Mouse (Mus musculus) hindbrain, embryonic 16.5 days (tissue): ENCODE measurements around the gene Pde10a. TPM values are rescaled to one million over a fixed set of nuclear protein-coding genes. Genes with fewer than 3 reads are reported as not detected.

ENCODE experiments used
- ATAC-seq: fragments of 200-750 bp; cut with Nextera tagmentation; 2 replicates; pipeline ENCODE4 v1.8.0; 2017; ENCODE audit warnings: moderate TSS enrichment, moderate library complexity
- H3K27ac ChIP-seq: fragments of 300-500 bp; sonication (generic); 2 replicates; pipeline ENCODE4 v1.5.1; 2014; ENCODE audit warnings: low read depth, mild to moderate bottlenecking, control low read depth, low read length, moderate library complexity
- H3K27me3 ChIP-seq: fragments of 300-500 bp; sonication (generic); replicated peaks from 2 replicates; pipeline ENCODE4 v1.6.1; 2014; ENCODE audit warnings: low read length; ENCODE audit not compliant: control insufficient read depth, insufficient read depth
- H3K36me3 ChIP-seq: fragments of 300-500 bp; sonication (generic); 2 replicates; pipeline ENCODE4 v1.6.1; 2014; ENCODE audit warnings: mild to moderate bottlenecking, low read length, moderate library complexity, mixed read lengths; ENCODE audit not compliant: control insufficient read depth, insufficient read depth
- H3K4me1 ChIP-seq: fragments of 300-500 bp; sonication (generic); 2 replicates; pipeline ENCODE4 v1.6.1; 2014; ENCODE audit warnings: low read depth, low read length; ENCODE audit not compliant: control insufficient read depth, insufficient read depth
- H3K4me2 ChIP-seq: fragments of 300-500 bp; sonication (generic); 2 replicates; pipeline ENCODE4 v1.6.1; 2014; ENCODE audit warnings: mild to moderate bottlenecking, low read length, control low read depth, moderate library complexity
- H3K4me3 ChIP-seq: fragments of 300-500 bp; sonication (generic); 2 replicates; pipeline ENCODE4 v1.5.1; 2014; ENCODE audit warnings: mild to moderate bottlenecking, low read length, control low read depth, moderate library complexity
- H3K9ac ChIP-seq: fragments of 300-500 bp; sonication (generic); 2 replicates; pipeline ENCODE4 v1.6.1; 2014; ENCODE audit warnings: low read depth, mild to moderate bottlenecking, control low read depth, low read length, moderate library complexity
- H3K9me3 ChIP-seq: fragments of 300-500 bp; sonication (generic); 2 replicates; pipeline ENCODE4 v1.6.1; 2014; ENCODE audit warnings: mild to moderate bottlenecking, low read length, moderate library complexity; ENCODE audit not compliant: control insufficient read depth
- WGBS: fragments of 180-500 bp; shearing (Covaris S2); extraction: QIAGEN DNeasy Blood & Tissue Kit; methylation state at CpG from one replicate; pipeline ENCODE4 v1.1.7; 2014; 5-methylcytosine and 5-hydroxymethylcytosine counted together
- polyA plus RNA-seq: library from polyadenylated mRNA; unstranded; fragments of >200 nt; fragmentation: Nextera tagmentation; extraction: Ambion mirVana; gene quantifications from 2 replicates; pipeline ENCODE4 v1.2.1, GENCODE M21; 2015

Gene Pde10a
- polyA plus RNA-seq, 1 experiment from 2014 or later, result 11.3 TPM

DNA sequence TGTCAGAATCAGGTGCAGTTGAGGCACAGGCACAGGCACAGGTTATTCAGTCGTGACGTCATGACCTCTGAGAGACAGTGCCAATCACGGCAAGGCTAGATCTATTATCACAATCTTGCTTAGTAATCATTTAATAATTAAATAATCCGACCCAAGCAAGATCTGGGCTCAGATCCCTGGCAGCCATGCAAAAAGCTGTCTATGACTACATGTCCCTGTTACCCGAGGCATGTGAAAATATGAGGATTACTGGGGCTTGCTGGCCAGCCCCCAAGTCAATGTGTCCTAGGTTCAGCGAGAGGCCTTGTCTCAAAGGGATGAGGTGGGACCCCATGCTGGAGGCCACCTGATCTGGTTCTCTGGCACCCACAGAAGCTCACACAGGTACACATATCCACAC, 11.3 kb downstream of the Pde10a start:
- H3K27ac ChIP-seq, result no peak overlapping the region
- H3K4me2 ChIP-seq, result no peak overlapping the region
- no peaks in the 10 kb centered on the region for H3K4me1 ChIP-seq
- no peak for ATAC-seq
- H3K4me3 ChIP-seq, result no peak overlapping the region
- no peak overlapping the region for H3K9ac ChIP-seq
- WGBS, result 71% methylated on average over 6 of the region's 6 CpGs
- no peaks in the 10 kb centered on the region for H3K36me3 ChIP-seq
- H3K27me3 ChIP-seq, result 0 out of 2 replicates have a peak, but pooled peaks cover under 1% of the 10 kb centered on the region
- H3K9me3 ChIP-seq, result no peaks in the 10 kb centered on the region; the same call in 1 of the 2 replicates

DNA sequence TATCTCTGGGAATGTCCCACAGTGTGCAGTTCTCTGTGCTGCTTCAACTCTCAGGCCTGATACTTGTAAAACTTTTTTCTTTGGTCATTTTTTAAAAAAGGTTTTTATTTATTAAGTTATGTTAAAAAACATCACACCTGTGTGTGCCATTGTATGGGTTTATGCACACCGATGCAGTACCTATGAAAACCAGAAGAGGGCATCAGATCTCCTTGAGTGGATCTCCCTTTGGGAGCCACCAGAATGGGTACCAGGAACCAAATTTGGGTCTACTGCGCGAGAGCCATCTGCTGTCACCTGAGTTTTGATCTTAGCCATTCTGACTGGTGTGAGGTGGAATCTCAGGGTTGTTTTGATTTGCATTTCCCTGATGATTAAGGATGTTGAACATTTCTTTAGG, 12.9 kb downstream of the Pde10a start:
- WGBS, result 71% methylated on average over 3 of the region's 3 CpGs
- no peaks in the 10 kb centered on the region for H3K36me3 ChIP-seq
- no peaks in the 10 kb centered on the region for H3K4me1 ChIP-seq
- no peak for ATAC-seq
- no peak overlapping the region for H3K4me2 ChIP-seq
- no peak overlapping the region for H3K4me3 ChIP-seq
- H3K27ac ChIP-seq, result no peak overlapping the region
- H3K9me3 ChIP-seq, result no peaks in the 10 kb centered on the region; the same call in 1 of the 2 replicates
- no peak overlapping the region for H3K9ac ChIP-seq
- no peaks in the 10 kb centered on the region for H3K27me3 ChIP-seq

DNA sequence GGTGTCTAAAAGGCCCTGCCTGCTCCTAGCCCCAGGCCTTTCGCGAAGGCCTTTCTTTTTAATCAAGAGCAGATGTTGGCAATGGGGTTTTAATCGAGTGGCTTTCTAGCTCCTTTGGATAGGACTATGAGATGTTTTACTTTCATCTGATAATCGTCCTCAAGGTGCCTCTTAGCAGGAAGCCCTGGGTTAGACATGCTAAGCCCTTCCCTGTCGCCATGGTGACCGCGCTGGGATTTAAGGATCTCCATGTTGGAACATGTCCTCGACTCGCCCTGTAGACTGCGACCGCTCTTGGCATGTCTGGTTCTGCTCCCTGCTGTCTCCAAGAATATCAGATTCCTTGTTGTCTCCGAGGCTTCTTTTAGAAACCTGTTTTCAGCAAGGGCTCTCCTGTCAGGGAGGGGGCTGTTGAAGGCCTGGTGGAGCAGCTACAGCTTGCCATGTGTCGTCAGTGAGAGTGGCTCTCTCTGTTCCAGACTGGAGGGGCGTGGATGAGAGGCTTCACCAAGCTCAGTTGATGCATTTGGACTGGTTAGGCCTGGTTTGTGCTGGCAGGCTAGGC, 16.9 kb downstream of the Pde10a start:
- Histone ChIP-seq H3K4me1 (no peaks in the 10 kb centered on the region), H3K9ac (no peak overlapping the region), H3K27ac (no peak overlapping the region), H3K27me3 (no peaks in the 10 kb centered on the region), H3K4me3 (no peak overlapping the region), H3K36me3 (no peaks in the 10 kb centered on the region), H3K4me2 (no peak overlapping the region), H3K9me3 (no peaks in the 10 kb centered on the region)
- WGBS, result 73% methylated on average over 14 of the region's 14 CpGs
- no peak for ATAC-seq

DNA sequence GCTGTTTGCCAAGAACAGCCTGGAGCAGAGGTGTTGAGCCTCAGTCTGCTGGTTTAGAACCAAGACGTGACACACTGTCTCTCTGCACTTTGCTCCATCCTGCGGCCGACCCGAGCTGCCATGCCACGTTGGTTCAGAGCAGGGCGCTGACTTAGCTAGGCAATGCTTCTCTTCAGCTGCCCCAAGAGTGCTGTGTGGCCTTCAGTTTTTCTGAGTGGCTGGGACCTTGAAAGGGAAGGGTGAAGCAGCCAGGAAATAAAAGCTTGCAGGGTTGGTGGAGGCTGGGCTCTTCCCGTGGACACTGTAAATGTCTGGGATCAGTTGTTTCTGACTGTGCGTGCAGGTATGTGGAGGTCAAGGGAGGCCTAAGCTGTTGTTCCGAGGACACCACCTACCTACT, 21.2 kb downstream of the Pde10a start:
- Histone ChIP-seq H3K36me3 (no peaks in the 10 kb centered on the region), H3K9ac (no peak overlapping the region), H3K27me3 (no peaks in the 10 kb centered on the region), H3K4me2 (no peak overlapping the region), H3K9me3 (no peaks in the 10 kb centered on the region), H3K4me1 (no peaks in the 10 kb centered on the region), H3K4me3 (no peak overlapping the region), H3K27ac (no peak overlapping the region)
- no peak for ATAC-seq
- 93% methylated on average over 9 of the region's 9 CpGs for WGBS

DNA sequence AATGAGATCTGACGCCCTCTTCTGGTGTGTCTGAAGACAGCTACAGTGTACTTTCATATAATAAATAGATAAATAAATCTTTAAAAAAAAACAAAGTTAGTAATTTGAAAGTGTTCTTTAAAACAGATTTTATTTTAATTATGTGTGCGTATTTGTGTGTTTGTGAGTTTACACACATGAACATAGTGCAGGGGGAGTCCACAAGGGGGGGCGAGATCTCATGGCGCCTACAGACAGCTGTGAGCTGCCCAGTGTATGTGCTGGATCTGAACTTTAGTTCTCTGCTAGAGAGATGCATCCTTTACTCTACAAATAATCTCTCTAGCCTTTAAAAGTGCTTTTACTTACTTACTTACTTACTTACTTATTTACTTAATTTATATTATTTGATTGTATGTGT, 23.6 kb downstream of the Pde10a start:
- Histone ChIP-seq H3K27me3 (no peaks in the 10 kb centered on the region), H3K27ac (no peak overlapping the region), H3K4me2 (no peak overlapping the region), H3K9ac (no peak overlapping the region), H3K9me3 (no peaks in the 10 kb centered on the region), H3K4me1 (no peaks in the 10 kb centered on the region), H3K36me3 (no peaks in the 10 kb centered on the region), H3K4me3 (no peak overlapping the region)
- ATAC-seq, result no peak
- 86% methylated on average over 4 of the region's 4 CpGs for WGBS

DNA sequence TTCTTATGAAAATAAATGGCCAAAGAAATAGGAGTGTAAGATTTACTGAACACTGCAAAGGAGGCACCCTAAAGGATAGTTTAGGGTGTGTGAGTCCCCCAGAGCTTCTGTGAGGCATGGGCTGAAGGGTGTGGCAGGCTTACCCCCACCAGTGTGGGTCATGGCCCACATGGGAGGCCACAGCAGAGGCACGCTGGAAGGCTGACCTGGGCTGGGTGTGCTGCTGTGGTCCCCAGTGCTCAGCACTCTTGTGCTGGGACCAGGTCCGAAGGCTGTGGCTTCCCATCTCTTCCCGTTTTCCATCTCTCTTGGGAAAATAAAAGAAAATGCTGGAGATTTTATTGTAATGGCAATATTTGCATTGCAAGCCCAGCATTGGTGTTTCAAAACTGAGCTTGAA, 26.5 kb downstream of the Pde10a start:
- 84% methylated on average over 3 of the region's 3 CpGs for WGBS
- ATAC-seq, result no peak
- H3K4me3 ChIP-seq, result no peak overlapping the region
- no peak overlapping the region for H3K4me2 ChIP-seq
- no peaks in the 10 kb centered on the region for H3K9me3 ChIP-seq
- no peaks in the 10 kb centered on the region for H3K4me1 ChIP-seq
- no peak overlapping the region for H3K9ac ChIP-seq
- H3K27me3 ChIP-seq, result no peaks in the 10 kb centered on the region
- no peak overlapping the region for H3K27ac ChIP-seq
- no peaks in the 10 kb centered on the region for H3K36me3 ChIP-seq

DNA sequence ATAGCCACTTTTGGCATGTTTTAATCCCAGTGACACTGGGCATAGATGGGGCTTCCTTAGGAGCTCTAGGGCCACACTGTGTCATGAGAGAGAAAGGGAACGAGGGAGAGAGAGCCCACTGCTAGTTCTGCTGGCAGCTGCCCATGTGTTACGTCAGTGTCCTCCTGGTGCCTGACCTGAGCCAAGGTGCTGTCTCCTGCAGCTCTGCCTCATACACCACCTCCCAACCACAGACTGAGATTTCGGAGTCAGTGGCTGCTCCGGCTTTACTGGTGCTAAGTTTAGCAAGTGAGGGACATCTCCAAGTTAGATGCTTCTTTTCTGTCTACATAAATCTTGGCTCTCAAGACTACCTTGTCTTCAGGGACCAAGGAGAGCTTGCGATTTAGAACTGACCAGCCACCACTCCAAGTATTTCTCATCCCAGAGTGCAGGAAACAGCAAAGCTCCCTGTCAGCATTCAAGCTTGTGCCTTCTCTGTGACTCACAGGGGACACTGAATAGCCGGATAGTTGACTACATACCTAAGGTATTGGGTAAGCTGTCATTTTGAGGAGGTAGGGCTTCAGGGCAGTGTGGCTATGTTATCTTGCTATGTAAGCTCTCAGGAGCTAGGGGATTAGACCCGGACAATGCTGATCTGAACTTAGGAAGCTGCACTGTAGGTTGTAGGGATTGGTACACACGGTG, 27.3 kb downstream of the Pde10a start:
- Histone ChIP-seq H3K27ac (no peak overlapping the region), H3K27me3 (no peaks in the 10 kb centered on the region), H3K36me3 (no peaks in the 10 kb centered on the region), H3K4me2 (no peak overlapping the region), H3K9me3 (no peaks in the 10 kb centered on the region), H3K4me1 (no peaks in the 10 kb centered on the region), H3K4me3 (no peak overlapping the region), H3K9ac (no peak overlapping the region)
- no peak for ATAC-seq
- WGBS, result 86% methylated on average over 8 of the region's 8 CpGs

DNA sequence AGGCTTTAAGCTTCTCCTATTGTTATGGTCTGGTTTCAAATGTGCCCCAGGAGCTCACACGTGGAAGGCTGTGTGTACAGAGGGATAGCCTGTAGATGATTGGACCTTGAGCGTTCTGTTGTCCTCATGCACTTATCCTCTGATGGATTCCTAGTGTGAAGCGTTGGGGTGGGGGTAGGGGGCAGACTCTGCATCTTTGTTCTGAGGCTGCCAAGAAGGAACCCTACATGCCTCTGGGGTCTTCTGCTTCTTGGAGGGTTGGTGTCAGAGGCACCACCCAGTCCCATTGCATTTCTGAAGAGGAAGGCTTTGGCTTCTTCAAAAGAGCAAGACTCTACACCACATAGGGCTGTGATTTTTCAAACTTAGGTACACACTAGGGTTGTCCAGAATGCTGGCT, 28.4 kb downstream of the Pde10a start:
- H3K4me1 ChIP-seq, result no peaks in the 10 kb centered on the region
- no peaks in the 10 kb centered on the region for H3K9me3 ChIP-seq
- H3K9ac ChIP-seq, result no peak overlapping the region
- no peaks in the 10 kb centered on the region for H3K27me3 ChIP-seq
- no peak for ATAC-seq
- WGBS, result 70% methylated on average over 3 of the region's 3 CpGs
- H3K36me3 ChIP-seq, result no peaks in the 10 kb centered on the region
- H3K4me3 ChIP-seq, result no peak overlapping the region
- H3K27ac ChIP-seq, result no peak overlapping the region
- no peak overlapping the region for H3K4me2 ChIP-seq

DNA sequence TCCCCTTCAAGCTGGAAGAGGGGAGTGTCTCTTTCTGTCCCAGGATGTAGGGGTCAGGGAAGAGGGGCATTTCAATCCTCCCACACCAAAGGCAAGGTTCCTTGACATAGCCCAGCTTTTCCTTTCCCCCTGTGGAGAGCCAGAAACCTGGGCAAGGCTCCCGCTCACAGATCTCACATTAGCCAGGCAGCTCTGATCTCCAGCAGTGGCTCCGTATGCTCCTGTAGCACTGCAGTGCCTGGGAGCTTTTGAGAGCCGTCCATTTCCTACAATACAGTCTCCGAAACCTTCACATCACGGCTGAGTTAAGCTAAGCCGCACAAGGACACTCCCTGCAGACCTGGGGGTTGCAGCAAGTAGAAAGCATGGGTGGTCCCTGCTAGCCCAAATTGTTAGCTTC, 29.0 kb downstream of the Pde10a start:
- no peak overlapping the region for H3K27ac ChIP-seq
- no peak overlapping the region for H3K9ac ChIP-seq
- 87% methylated on average over 6 of the region's 6 CpGs for WGBS
- H3K9me3 ChIP-seq, result no peaks in the 10 kb centered on the region
- no peak for ATAC-seq
- no peaks in the 10 kb centered on the region for H3K4me1 ChIP-seq
- H3K36me3 ChIP-seq, result no peaks in the 10 kb centered on the region
- no peaks in the 10 kb centered on the region for H3K27me3 ChIP-seq
- H3K4me3 ChIP-seq, result no peak overlapping the region
- H3K4me2 ChIP-seq, result no peak overlapping the region
